ENCODE assay signal across 8 mouse cellular contexts in genomic region chrX:12005181-12006030, GRCm38 (mm10).
DNase-seq lines count a peak whose midpoint lies in the region; ATAC-seq and TF ChIP-seq lines count a peak whose summit lies in the region.

No protein-coding gene starts in this region.

- H3K27ac ChIP-seq in forebrain, postnatal 0 days (ENCODE audit: low read depth, low read length): peak overlapping the region; percentile 91
- peak overlapping the region; percentile 92 for H3K27ac ChIP-seq in hindbrain, embryonic 12.5 days
- peak overlapping the region; percentile 84 for H3K27ac ChIP-seq in limb, embryonic 15.5 days
- H3K27ac ChIP-seq in midbrain, embryonic 15.5 days: peak overlapping the region; percentile 92

- H3K36me3 ChIP-seq in forebrain, postnatal 0 days (ENCODE audit: insufficient read depth): no peaks in the 10 kb centered on the region
- no peaks in the 10 kb centered on the region for H3K36me3 ChIP-seq in hindbrain, embryonic 12.5 days
- no peaks in the 10 kb centered on the region for H3K36me3 ChIP-seq in limb, embryonic 15.5 days
- H3K36me3 ChIP-seq in midbrain, embryonic 15.5 days (replicated peaks): no peaks in the 10 kb centered on the region

- peak overlapping the region; percentile 62 for H3K9ac ChIP-seq in forebrain, postnatal 0 days
- peak overlapping the region; percentile 48; the same call in 1 of the 2 replicates for H3K9ac ChIP-seq in hindbrain, embryonic 12.5 days
- H3K9ac ChIP-seq in limb, embryonic 15.5 days: no peak overlapping the region
- H3K9ac ChIP-seq in midbrain, embryonic 15.5 days: 0 out of 2 replicates have a peak overlapping the region, but pooled peaks have one; percentile 48

- peak; percentile 61 for ATAC-seq in CD4-positive, CD25-positive, alpha-beta regulatory T cell, adult 4 months
- no peak for ATAC-seq in forebrain, postnatal 0 days
- no peak for ATAC-seq in hindbrain, embryonic 12.5 days (ENCODE audit: low FRiP score)
- ATAC-seq in limb, embryonic 15.5 days (ENCODE audit: insufficient number of reproducible peaks, low FRiP score, low TSS enrichment, low read depth): peak; percentile 26; the same call in 1 of the 2 replicates
- ATAC-seq in midbrain, embryonic 15.5 days (replicated peaks): no peak

- no peaks in the 10 kb centered on the region for H3K9me3 ChIP-seq in forebrain, postnatal 0 days (ENCODE audit: low read length)
- H3K9me3 ChIP-seq in hindbrain, embryonic 12.5 days (replicated peaks): no peaks in the 10 kb centered on the region
- no peaks in the 10 kb centered on the region for H3K9me3 ChIP-seq in limb, embryonic 15.5 days
- H3K9me3 ChIP-seq in midbrain, embryonic 15.5 days: no peaks in the 10 kb centered on the region

- no peaks in the 10 kb centered on the region; the same call in 1 of the 2 replicates for H3K27me3 ChIP-seq in forebrain, postnatal 0 days (ENCODE audit: insufficient read depth, low read length)
- peaks cover 85% of the 10 kb centered on the region for H3K27me3 ChIP-seq in hindbrain, embryonic 12.5 days
- H3K27me3 ChIP-seq in limb, embryonic 15.5 days: peaks cover 74% of the 10 kb centered on the region
- H3K27me3 ChIP-seq in midbrain, embryonic 15.5 days (replicated peaks): peaks cover 31% of the 10 kb centered on the region

- H3K4me2 ChIP-seq in forebrain, postnatal 0 days (ENCODE audit: low read depth): peak overlapping the region; percentile 72
- H3K4me2 ChIP-seq in hindbrain, embryonic 12.5 days (replicated peaks): peak overlapping the region; percentile 56
- H3K4me2 ChIP-seq in limb, embryonic 15.5 days: peak overlapping the region; percentile 61
- peak overlapping the region; percentile 67 for H3K4me2 ChIP-seq in midbrain, embryonic 15.5 days

- DNase-seq in adrenal gland, postnatal 25 days: peak; percentile 31
- DNase-seq in forebrain, postnatal 0 days: no peak
- peak; percentile 22 to 26 for DNase-seq in thymus, postnatal 10 days (ENCODE audit: low spot score in 2 of 2)
- DNase-seq in right cerebral cortex, adult 2 months (ENCODE audit: low spot score in 2 of 2): no peak

- H3K4me1 ChIP-seq in forebrain, postnatal 0 days (ENCODE audit: insufficient read depth): 0 out of 2 replicates have a peak, but pooled peaks cover under 1% of the 10 kb centered on the region
- H3K4me1 ChIP-seq in hindbrain, embryonic 12.5 days: peaks cover 48% of the 10 kb centered on the region
- peaks cover 54% of the 10 kb centered on the region for H3K4me1 ChIP-seq in limb, embryonic 15.5 days
- H3K4me1 ChIP-seq in midbrain, embryonic 15.5 days: peaks cover 42% of the 10 kb centered on the region

- 15% methylated on average over 38 of the region's 38 CpGs for WGBS in forebrain, postnatal 0 days
- 4% methylated on average over 36 of the region's 38 CpGs for WGBS in hindbrain, embryonic 12.5 days
- WGBS in limb, embryonic 15.5 days: 6% methylated on average over 37 of the region's 38 CpGs
- 8% methylated on average over 35 of the region's 38 CpGs for WGBS in midbrain, embryonic 15.5 days

- peak overlapping the region; percentile 40 for H3K4me3 ChIP-seq in forebrain, postnatal 0 days (ENCODE audit: low read depth, low read length)
- 0 out of 2 replicates have a peak overlapping the region, but pooled peaks have one; percentile 33 for H3K4me3 ChIP-seq in hindbrain, embryonic 12.5 days
- H3K4me3 ChIP-seq in limb, embryonic 15.5 days: peak overlapping the region; percentile 44
- 0 out of 2 replicates have a peak overlapping the region, but pooled peaks have one; percentile 41 for H3K4me3 ChIP-seq in midbrain, embryonic 15.5 days

- TF ChIP-seq CTCF in forebrain, postnatal 0 days (IDR thresholded peaks at IDR 0.05; ENCODE audit: low read depth): no peak

Comparison
In these comparisons a context has a peak if more than half of its experiments do, and no peak if none do; other contexts are left out.
1. ATAC-seq: peak in CD4-positive, CD25-positive, alpha-beta regulatory T cell, adult 4 months (single experiment) and limb, embryonic 15.5 days (single experiment); none in forebrain, postnatal 0 days (single experiment), hindbrain, embryonic 12.5 days (single experiment) and midbrain, embryonic 15.5 days (single experiment).
2. DNase-seq: peak in adrenal gland, postnatal 25 days (single experiment) and thymus, postnatal 10 days (2 of 2); none in forebrain, postnatal 0 days (single experiment) and right cerebral cortex, adult 2 months (0 of 2).
3. Peak in every context shown above with its lines, with median percentiles within 50 percentile points of each other: H3K27ac ChIP-seq, H3K4me2 ChIP-seq and H3K4me3 ChIP-seq.